Mouse (Mus musculus) hindbrain, postnatal 0 days (tissue): ENCODE measurements around the gene Cadm2. TPM values are rescaled to one million over a fixed set of nuclear protein-coding genes. Genes with fewer than 3 reads are reported as not detected.

ENCODE experiments used
- ATAC-seq: fragments of 200-750 bp; cut with Nextera tagmentation; 2 replicates; pipeline ENCODE4 v1.8.0; 2017; ENCODE audit warnings: mild to moderate bottlenecking, moderate TSS enrichment, moderate library complexity
- DNase-seq: peaks from one replicate; pipeline ENCODE4 v3.0.0-alpha.2; 2015; ENCODE audit warnings: low spot score
- H3K27ac ChIP-seq: fragments of 300-500 bp; sonication (generic); 2 replicates; pipeline ENCODE4 v1.5.1; 2014; ENCODE audit warnings: mild to moderate bottlenecking
- H3K27me3 ChIP-seq: fragments of 300-500 bp; sonication (generic); 2 replicates; pipeline ENCODE4 v1.6.1; 2014; ENCODE audit warnings: low read length, mixed read lengths; ENCODE audit not compliant: insufficient read depth
- H3K36me3 ChIP-seq: fragments of 300-500 bp; sonication (generic); 2 replicates; pipeline ENCODE4 v1.6.1; 2014; ENCODE audit warnings: low read length, mixed read lengths; ENCODE audit not compliant: insufficient read depth
- H3K4me1 ChIP-seq: fragments of 300-500 bp; sonication (generic); 2 replicates; pipeline ENCODE4 v1.6.1; 2014; ENCODE audit warnings: antibody characterized with exemption, low read length, mixed read lengths; ENCODE audit not compliant: insufficient read depth
- H3K4me2 ChIP-seq: fragments of 300-500 bp; sonication (generic); 2 replicates; pipeline ENCODE4 v1.6.1; 2014; ENCODE audit warnings: low read depth, mild to moderate bottlenecking, low read length, moderate library complexity, mixed read lengths
- H3K4me3 ChIP-seq: fragments of 300-500 bp; sonication (generic); 2 replicates; pipeline ENCODE4 v1.5.1; 2014; ENCODE audit warnings: low read length
- H3K9ac ChIP-seq: fragments of 300-500 bp; sonication (generic); replicated peaks from 2 replicates; pipeline ENCODE4 v1.6.1; 2014; ENCODE audit warnings: mild to moderate bottlenecking, low read length, moderate library complexity, mixed read lengths
- H3K9me3 ChIP-seq: fragments of 300-500 bp; sonication (generic); 2 replicates; pipeline ENCODE4 v1.6.1; 2016; ENCODE audit warnings: low read length, mixed read lengths
- CTCF ChIP-seq: IDR thresholded peaks from 2 replicates; pipeline ENCODE4 v1.5.1; 2016; ENCODE audit warnings: antibody characterized with exemption, control low read depth, low read depth
- WGBS: fragments of 180-500 bp; shearing (Covaris S2); extraction: QIAGEN DNeasy Blood & Tissue Kit; methylation state at CpG from one replicate; pipeline ENCODE4 v1.1.7; 2014; 5-methylcytosine and 5-hydroxymethylcytosine counted together
- polyA plus RNA-seq: library from polyadenylated mRNA; unstranded; fragments of >200 nt; fragmentation: Nextera tagmentation; extraction: Ambion mirVana; gene quantifications from 2 replicates; pipeline ENCODE4 v1.2.1, GENCODE M21; 2015
- total RNA-seq: library from RNA; depleted of rRNA; stranded (reverse); fragments of >200 nt; gene quantifications from 2 replicates; pipeline ENCODE4 v1.2.3, GENCODE M21; 2014

Gene Cadm2
- total and polyA plus RNA-seq, 2 experiments from 2014 or later = 71.6 to 88.0 TPM

DNA sequence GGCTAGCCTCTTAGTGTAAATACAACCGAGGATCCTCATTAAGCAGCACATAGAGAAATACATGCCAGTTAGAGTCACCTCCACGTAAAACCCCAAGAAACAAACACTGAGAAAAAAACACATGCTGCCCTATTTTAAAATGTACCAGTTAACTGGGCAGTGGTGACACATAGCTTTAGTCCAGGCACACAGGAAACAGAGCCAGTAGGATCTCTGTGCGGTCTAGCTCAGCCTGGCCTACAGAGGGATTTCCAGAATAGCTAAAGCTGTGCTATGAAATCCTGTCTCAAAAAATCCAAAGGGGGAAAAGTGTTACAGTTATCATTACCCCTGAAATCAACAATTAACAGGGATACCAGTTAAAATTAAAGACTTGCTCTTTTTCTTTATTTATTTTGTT lies 498.9 kb downstream of the Cadm2 start:
- Histone ChIP-seq H3K4me2 (no peak overlapping the region), H3K27me3 (no peaks in the 10 kb centered on the region), H3K9me3 (no peaks in the 10 kb centered on the region), H3K36me3 (no peaks in the 10 kb centered on the region), H3K4me3 (no peak overlapping the region), H3K9ac (no peak overlapping the region), H3K27ac (no peak overlapping the region), H3K4me1 (no peaks in the 10 kb centered on the region)
- DNase-seq (no peak), ATAC-seq (no peak)
- WGBS = 83% methylated on average over 3 of the region's 3 CpGs
- no peak for TF ChIP-seq CTCF

DNA sequence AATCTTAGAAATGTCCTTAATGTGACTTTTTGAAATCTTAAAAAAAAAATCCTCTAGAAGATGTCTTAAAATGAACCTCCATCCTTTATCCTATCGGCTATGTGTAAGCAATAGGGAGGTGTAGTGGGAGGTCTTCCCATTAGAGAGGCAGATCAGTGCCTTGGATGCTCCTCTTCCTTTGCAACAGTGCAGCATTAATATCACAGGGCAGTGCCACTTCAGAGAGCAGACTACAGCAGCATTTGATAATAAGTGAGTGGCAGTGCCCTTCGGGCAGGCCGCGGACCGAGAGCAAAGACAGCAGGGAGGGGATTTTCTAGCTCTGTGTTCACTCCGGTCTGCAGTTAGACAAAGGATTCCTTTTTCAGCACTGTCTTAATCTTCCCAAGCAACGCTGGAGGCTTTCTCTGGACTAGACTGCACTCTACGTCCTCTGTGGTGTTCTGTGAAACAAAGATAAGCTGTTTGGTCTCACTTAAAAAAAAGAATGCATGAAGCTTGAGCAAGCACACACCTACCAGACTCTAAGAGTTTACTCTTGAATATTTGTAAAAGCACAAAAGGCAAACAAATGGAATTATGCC lies 514.1 kb downstream of the Cadm2 start:
- DNase-seq (no peak), ATAC-seq (0 out of 2 replicates have a peak, but pooled peaks have one; percentile 45)
- H3K4me3 ChIP-seq = no peak overlapping the region
- no peaks in the 10 kb centered on the region for H3K36me3 ChIP-seq
- H3K27me3 ChIP-seq = no peaks in the 10 kb centered on the region
- H3K27ac ChIP-seq = peak overlapping the region; percentile 11; the same call in 1 of the 2 replicates
- H3K9me3 ChIP-seq = no peaks in the 10 kb centered on the region
- TF ChIP-seq CTCF = no peak
- no peaks in the 10 kb centered on the region for H3K4me1 ChIP-seq
- WGBS = 44% methylated on average over 8 of the region's 8 CpGs
- no peak overlapping the region for H3K9ac ChIP-seq
- H3K4me2 ChIP-seq = no peak overlapping the region

DNA sequence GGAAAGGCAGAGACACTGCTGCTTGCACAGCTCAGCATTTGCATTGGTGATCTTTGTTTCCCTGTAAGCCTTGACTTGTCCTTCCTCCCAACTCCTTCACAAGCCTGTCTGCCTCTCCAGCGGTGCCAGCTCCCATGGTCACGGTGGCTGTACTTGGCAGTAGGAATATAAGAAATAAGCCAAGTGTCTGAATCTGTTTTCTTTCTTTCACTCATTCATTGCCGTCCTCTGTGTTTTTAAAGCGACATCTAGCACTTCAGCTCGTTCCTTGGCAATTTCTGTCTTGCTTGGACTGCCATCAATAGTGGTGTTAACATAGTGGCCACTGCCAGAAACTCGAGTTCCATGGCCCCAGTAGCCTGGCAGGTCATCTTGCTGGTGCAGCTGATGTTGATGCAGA lies 524.0 kb downstream of the Cadm2 start:
- H3K27me3 ChIP-seq = no peaks in the 10 kb centered on the region
- no peaks in the 10 kb centered on the region for H3K4me1 ChIP-seq
- H3K27ac ChIP-seq = no peak overlapping the region
- no peak overlapping the region for H3K4me2 ChIP-seq
- WGBS = 43% methylated on average over 6 of the region's 6 CpGs
- ATAC-seq = peak; percentile 43; the same call in 1 of the 2 replicates
- H3K9me3 ChIP-seq = no peaks in the 10 kb centered on the region
- no peak overlapping the region for H3K9ac ChIP-seq
- H3K4me3 ChIP-seq = no peak overlapping the region
- H3K36me3 ChIP-seq = no peaks in the 10 kb centered on the region
- TF ChIP-seq CTCF = no peak
- DNase-seq = peak; percentile 49

DNA sequence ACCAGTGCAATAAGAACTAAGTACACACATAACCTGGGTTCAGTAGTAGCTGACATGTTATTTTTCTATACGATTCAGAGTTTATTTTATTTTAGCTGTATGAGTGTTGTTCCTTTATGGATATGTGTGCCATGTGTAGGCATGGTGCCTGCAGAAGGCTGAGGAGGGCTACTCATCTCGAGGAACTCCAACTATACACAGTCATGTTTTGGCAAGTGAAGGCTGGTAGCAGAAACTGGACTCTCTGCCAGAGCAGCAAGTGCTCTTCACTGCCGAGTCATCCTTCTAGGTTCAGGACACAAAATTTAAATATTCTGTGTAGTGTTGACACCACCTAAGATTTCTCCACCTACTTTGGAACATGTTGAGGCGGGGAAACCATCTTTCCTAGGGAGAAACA lies 524.8 kb downstream of the Cadm2 start:
- WGBS = 73% methylated on average over 4 of the region's 4 CpGs
- TF ChIP-seq CTCF = no peak
- no peaks in the 10 kb centered on the region for H3K27me3 ChIP-seq
- H3K4me1 ChIP-seq = no peaks in the 10 kb centered on the region
- H3K9ac ChIP-seq = no peak overlapping the region
- no peaks in the 10 kb centered on the region for H3K9me3 ChIP-seq
- DNase-seq = no peak
- H3K4me2 ChIP-seq = no peak overlapping the region
- no peak overlapping the region for H3K4me3 ChIP-seq
- H3K36me3 ChIP-seq = no peaks in the 10 kb centered on the region
- ATAC-seq = no peak
- no peak overlapping the region for H3K27ac ChIP-seq

DNA sequence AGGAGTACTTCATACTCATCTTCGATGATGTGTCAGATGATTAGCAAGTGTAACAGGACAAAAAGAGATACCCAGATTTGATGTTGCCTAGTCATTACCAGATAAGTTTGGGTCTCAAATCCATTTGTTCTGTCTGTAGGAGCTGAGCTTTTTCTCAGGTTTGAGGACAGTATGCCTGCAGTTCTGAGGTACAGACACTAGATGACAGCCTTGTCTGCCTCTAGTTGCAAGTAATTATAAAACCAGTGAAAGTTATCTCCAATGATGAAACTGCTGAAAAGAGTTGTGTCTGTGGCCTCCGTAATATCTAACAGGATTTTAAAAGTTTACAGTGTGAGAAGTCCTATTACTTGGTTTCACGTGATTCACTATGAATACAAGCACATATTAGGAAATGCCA lies 531.0 kb downstream of the Cadm2 start:
- DNase-seq (peak; percentile 74), ATAC-seq (no peak)
- Histone ChIP-seq H3K27me3 (no peaks in the 10 kb centered on the region), H3K36me3 (no peaks in the 10 kb centered on the region), H3K4me2 (no peak overlapping the region), H3K4me3 (no peak overlapping the region), H3K27ac (no peak overlapping the region), H3K9ac (no peak overlapping the region), H3K4me1 (no peaks in the 10 kb centered on the region), H3K9me3 (no peaks in the 10 kb centered on the region)
- 68% methylated on average over 3 of the region's 3 CpGs for WGBS
- peak; percentile 82 for TF ChIP-seq CTCF

DNA sequence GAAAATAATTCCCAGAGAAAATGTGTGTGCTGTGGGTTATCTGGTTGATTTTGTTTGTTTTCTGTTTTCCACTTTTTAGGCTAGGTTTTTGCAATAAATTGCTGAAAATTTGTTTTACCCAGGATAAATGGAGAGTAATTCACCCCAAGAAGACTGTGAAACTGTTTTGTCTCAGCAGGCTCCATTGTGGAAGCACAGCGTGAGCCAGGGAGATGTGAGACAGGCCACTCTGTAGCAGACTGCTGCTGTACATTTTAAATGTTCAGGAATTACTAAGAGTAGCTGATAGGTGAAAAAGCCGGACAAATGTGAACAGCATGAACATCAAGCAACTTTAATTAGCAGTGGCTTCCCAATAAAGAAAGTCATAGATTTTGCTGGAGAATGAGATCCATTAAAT lies 541.4 kb downstream of the Cadm2 start:
- 28% methylated on average over 2 of the region's 2 CpGs for WGBS
- Histone ChIP-seq H3K36me3 (no peaks in the 10 kb centered on the region), H3K4me1 (no peaks in the 10 kb centered on the region), H3K27ac (no peak overlapping the region), H3K27me3 (no peaks in the 10 kb centered on the region), H3K9ac (no peak overlapping the region), H3K4me2 (no peak overlapping the region), H3K9me3 (no peaks in the 10 kb centered on the region), H3K4me3 (no peak overlapping the region)
- ATAC-seq = no peak
- no peak for TF ChIP-seq CTCF
- DNase-seq = no peak

DNA sequence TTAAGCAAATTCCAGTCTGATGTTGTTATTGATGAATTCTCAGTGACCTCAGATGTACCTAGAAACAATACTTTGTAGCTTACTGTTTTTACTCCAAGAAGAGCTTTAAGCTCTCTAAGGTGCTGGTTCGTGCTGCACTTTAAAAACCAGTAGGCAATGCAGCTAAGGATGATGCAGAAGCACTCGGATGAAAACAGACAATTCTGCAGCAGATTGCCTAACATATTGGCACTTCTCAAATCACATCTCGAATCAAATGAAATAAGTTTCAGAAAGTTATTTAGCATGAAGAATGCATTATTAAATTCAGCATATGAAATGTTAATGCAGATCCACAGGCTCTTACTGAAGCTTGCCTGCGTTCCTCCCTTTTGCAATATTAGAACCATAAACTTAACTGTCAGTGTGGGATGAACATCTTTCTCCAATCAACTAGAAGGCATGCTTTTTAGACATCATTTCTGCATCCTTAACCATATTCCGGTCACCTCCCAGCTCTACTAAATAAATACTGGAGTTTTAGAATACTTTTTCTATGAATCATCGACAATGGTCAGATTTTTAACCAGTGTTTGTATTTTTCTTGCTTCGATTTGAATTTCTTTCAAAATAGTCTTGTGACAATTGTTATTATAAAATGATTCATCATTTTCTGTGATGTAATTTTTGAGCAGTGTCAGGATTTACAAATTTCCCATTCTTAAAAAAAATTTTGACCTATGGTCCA lies 544.4 kb downstream of the Cadm2 start:
- TF ChIP-seq CTCF = no peak
- Histone ChIP-seq H3K9ac (no peak overlapping the region), H3K9me3 (no peaks in the 10 kb centered on the region), H3K4me2 (no peak overlapping the region), H3K36me3 (no peaks in the 10 kb centered on the region), H3K27ac (no peak overlapping the region), H3K27me3 (no peaks in the 10 kb centered on the region), H3K4me3 (no peak overlapping the region), H3K4me1 (no peaks in the 10 kb centered on the region)
- WGBS = 79% methylated on average over 7 of the region's 7 CpGs
- DNase-seq (no peak), ATAC-seq (no peak)
